Mouse (Mus musculus) bone marrow macrophage, adult 2 months (primary cell): ENCODE results near the gene Zfp281. TPM values are rescaled to one million over a fixed set of nuclear protein-coding genes. Genes with fewer than 3 reads are reported as not detected.

ENCODE experiments used
- H3K27ac ChIP-seq: 2 replicates; pipeline ENCODE4 v1.5.1; 2012; ENCODE audit warnings: low read depth, low read length; ENCODE audit not compliant: insufficient read depth
- H3K4me1 ChIP-seq: 2 replicates; pipeline ENCODE4 v1.6.1; 2012; ENCODE audit warnings: low read length; ENCODE audit not compliant: control insufficient read depth, insufficient read depth
- H3K4me3 ChIP-seq: 2 replicates; pipeline ENCODE4 v1.5.1; 2012; ENCODE audit warnings: mild to moderate bottlenecking, low read length, moderate library complexity; ENCODE audit not compliant: insufficient read depth
- CTCF ChIP-seq: IDR thresholded peaks from 2 replicates; pipeline ENCODE4 v1.5.1; 2012; ENCODE audit warnings: low read depth, mild to moderate bottlenecking, low read length, moderate library complexity
- POLR2A ChIP-seq: IDR thresholded peaks from 2 replicates; pipeline ENCODE4 v1.6.1; 2012; ENCODE audit warnings: mild to moderate bottlenecking, low read depth, low read length, borderline replicate concordance
- polyA plus RNA-seq: library from polyadenylated mRNA; stranded (reverse); fragments of >200 nt; gene quantifications from 2 replicates; pipeline ENCODE4 v1.2.4, GENCODE M21; 2012; ENCODE audit not compliant: missing spikeins, insufficient read depth, insufficient read length

Zfp281 gene
- polyA plus RNA-seq, 1 experiment = 14.8 TPM

DNA sequence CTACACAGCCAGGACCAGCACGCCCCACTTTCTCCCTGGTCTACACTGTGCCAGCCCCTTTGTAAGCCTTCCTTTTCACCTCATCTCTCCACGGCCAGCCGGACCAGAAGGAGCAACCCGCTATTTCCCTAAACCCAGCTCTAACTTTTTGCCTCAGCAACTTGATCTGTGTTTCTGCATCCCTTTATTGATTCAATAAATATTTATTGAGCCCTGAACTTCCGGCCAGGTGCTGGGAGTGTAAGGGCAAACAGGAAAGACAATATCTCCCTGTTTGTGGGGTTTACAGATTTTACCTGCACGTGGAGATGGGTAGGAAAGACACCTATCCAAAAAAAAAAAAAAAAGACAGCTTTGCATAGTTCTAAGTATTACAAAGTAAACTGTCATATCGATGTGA is 45.2 kb downstream of the Zfp281 start:
- Histone ChIP-seq H3K4me3 (no peak overlapping the region), H3K27ac (no peak overlapping the region), H3K4me1 (peaks cover 9% of the 10 kb centered on the region)
- TF ChIP-seq CTCF (no peak), POLR2A (no peak)

DNA sequence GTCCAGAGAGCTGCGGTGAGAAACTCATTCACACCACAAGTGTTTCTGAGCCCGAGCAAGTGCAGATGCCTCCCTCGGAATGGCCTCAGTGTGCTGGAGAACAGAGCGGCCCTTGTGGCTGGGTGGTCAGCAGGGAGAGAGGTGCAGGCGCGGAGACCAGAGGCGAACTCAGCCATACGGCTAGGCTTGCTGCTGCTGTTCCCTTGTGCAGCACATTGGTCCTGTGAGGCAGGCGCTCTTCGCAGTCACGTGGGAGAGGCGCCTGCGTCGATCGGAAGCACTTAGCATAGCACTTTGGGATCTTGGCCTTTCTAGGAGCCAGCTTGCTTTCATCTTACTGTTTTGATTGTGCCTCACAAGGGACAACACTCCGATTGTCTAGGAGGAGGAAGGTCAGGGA is 45.7 kb downstream of the Zfp281 start:
- no peak for TF ChIP-seq CTCF
- TF ChIP-seq POLR2A = no peak
- peaks cover 14% of the 10 kb centered on the region for H3K4me1 ChIP-seq
- no peak overlapping the region for H3K27ac ChIP-seq
- H3K4me3 ChIP-seq = no peak overlapping the region

DNA sequence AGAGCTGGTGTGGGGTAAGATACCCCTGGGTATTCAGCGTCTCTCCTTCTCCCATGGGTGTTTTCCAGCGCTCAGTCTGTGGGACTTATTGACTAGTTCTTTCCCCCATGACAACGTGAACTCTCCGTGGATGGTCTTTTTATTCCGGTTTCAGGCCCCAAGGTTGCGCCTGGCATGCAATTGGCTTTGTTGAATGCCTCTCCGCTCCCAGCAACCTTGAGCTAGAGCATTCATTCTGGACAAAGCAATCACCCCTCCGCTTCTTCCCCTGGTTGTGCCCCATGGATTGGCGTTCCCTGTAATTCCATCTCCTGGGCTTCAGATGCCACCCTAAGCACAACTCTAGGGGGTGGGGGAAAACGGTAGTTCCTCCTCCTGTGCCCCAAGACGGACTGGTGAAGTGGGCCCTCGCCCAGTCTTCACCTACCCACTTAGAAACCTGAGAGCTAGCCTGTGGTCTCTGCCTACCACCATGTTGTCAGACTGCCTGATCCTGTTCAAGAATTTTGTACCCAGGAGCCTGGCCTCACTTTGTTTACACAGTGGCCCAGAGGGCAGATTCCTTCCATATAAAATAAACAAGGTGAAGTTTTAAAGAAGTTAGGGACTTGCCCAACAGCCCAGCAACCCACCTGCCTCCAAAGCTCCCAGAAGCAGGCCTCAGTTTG is 47.2 kb downstream of the Zfp281 start:
- Histone ChIP-seq H3K4me3 (no peak overlapping the region), H3K4me1 (peaks cover 15% of the 10 kb centered on the region), H3K27ac (no peak overlapping the region)
- TF ChIP-seq POLR2A (no peak), CTCF (no peak)

DNA sequence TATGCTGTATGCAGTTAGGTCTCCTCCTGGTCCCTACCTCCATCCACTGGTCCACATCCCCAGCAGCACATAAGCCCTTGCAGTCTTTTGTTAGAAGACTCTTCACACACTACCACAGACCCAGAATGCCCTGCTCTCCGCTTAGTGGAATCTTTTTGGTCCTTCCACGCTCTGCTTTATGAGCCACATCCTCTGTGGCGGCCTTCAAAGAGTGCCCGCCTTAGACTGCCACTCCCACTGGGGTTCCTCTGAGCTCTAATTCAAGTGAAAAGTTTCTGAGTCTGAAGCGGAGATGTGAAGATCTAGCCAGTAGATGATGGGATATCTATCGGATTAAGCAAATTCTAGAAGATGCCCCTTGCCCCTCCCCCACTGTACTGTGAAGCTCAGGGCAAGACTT is 47.9 kb downstream of the Zfp281 start:
- TF ChIP-seq POLR2A = no peak
- TF ChIP-seq CTCF = no peak
- Histone ChIP-seq H3K4me3 (no peak overlapping the region), H3K27ac (no peak overlapping the region), H3K4me1 (peaks cover 15% of the 10 kb centered on the region)

DNA sequence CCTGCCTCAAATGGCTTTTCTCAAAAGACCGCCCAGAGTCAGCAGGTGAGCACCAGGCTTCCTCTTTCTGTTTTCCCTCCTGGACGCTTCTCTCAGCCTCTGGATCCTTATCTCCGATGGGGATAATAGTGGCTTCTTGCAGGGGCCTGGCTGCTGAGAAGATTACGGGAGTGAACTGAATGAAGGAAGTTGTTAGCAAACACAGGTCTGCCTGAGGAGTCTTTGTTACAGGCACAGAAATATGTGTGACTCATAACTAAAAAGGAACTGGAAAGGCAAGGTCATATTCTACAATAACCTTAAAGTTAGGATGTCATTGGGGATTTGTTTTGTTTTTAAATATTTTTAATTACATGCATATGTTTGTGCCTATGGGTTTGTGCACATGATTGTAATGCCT is 48.6 kb downstream of the Zfp281 start:
- peaks cover 15% of the 10 kb centered on the region for H3K4me1 ChIP-seq
- TF ChIP-seq CTCF (no peak), POLR2A (no peak)
- no peak overlapping the region for H3K27ac ChIP-seq
- no peak overlapping the region for H3K4me3 ChIP-seq

DNA sequence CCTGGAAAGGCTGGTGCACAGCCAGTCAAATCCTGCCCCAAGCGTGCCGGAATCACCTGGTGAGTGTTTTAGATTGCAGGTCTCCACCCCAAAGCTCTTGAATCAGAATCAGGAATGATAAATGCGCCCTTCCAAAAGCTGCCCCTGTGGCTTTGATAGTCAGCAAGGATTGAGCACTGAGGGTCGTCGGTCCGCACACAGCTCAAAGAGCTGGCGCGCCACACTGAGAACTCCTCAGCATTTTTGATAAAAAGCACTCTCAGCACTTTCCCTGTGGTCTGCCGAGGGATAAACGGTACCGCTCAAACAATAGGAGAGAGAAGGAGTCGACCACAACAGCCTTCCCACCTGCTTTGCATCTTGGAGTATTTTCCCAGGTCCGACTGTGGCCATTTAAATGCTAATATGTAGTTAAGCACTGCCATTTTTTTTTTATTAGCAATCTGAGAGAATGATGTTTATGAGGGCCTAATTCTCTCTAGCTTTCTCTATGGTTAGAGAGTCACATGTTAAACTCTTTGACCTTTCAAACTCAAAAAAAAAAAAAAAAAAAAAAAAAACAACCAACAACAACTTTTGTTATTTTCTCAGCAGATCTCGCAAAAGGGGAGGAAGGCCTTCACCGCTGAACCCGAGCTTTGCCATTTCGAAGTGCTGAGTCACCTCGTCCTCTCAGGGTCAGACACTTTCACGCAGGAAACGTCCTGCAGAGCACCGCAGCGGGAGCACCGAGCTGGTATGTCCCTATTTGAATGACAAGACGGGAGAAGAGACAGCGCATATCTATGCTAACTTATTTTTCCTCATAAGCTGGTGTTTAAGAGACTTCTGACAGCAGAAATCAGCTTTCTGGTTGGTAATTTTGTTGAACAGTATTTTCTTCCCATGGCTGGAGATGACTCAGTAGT is 50.1 kb downstream of the Zfp281 start:
- no peak overlapping the region for H3K27ac ChIP-seq
- H3K4me3 ChIP-seq = no peak overlapping the region
- TF ChIP-seq POLR2A = no peak
- no peak for TF ChIP-seq CTCF
- peaks cover 15% of the 10 kb centered on the region for H3K4me1 ChIP-seq

DNA sequence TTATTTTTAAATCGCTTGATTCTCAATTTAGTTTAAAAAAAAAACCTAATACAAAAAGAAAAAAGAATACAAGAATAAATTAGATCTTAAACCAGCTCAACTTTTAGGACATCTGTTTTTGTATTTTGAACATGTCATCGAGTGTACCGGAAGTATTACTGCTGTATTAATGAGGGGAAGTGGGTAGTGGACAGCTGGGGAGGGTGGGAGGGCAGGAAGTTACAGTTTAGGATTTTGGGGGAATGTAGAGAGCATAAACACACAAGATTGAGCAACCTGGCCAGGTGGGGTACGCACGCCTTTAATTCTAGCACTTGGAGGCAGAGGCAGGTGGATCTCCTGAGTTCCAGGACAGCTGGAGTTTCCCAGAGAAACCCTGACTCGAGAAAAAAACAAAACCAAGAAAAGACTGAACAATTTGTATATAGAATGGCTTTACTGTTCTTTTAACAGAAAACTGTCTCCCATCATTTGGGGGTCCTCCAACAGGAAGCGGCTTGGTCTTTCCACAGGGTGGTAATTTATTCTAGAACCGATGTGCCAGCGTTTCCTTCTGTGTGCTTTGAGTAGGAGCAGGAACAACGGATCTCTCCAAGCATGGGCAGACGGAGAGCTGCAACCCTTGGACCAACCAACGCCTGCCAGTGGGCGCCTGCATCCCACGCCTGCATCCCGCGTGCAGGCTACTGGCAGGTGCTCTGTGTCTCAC is 51.2 kb downstream of the Zfp281 start:
- Histone ChIP-seq H3K27ac (no peak overlapping the region), H3K4me3 (no peak overlapping the region), H3K4me1 (peaks cover 15% of the 10 kb centered on the region)
- TF ChIP-seq POLR2A (no peak), CTCF (no peak)

DNA sequence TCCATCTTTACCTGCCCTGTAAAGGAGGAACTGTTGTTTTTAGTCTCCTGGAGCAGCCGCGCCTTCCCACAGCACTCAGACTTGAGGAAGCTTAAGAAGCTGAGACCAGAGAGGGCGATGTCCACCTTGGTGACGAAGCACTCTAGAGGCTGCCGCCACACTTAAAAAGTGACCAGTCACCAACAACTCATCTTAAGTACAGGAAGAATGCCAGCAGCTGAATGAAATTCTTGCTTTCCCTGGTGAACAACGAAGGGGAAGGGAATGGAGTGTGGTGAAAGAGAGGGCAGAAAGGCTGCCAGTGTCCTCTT is 51.7 kb downstream of the Zfp281 start:
- TF ChIP-seq POLR2A (no peak), CTCF (no peak)
- Histone ChIP-seq H3K4me1 (peaks cover 15% of the 10 kb centered on the region), H3K27ac (no peak overlapping the region), H3K4me3 (no peak overlapping the region)

DNA sequence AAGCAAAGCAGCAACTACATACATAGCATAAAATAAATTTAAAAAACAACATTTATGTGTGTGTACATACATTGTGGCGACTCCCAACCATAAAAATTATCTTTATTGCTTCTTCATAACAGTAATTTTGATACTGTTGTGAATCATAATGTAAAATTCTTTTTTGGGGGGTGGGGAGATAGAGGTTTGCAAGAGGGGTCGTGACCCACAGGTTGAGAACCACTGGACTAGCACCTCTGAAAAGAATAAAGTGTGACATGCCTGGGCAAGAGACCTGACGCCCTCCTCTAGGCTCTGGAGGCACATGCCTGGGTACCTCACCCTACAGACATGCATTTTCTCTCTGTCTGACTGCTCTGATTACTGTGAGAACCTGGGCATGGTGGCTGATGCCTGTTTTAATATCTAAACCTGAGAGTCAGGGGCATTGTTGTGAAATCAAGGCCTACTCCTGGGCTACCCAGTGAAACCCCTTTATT is 53.2 kb downstream of the Zfp281 start:
- H3K4me1 ChIP-seq = peaks cover 17% of the 10 kb centered on the region
- H3K27ac ChIP-seq = no peak overlapping the region
- TF ChIP-seq POLR2A (no peak), CTCF (no peak)
- no peak overlapping the region for H3K4me3 ChIP-seq
